Mouse (Mus musculus): ENCODE measurements around the gene Fam193a. TPM values are rescaled to one million over a fixed set of nuclear protein-coding genes. Genes with fewer than 3 reads are reported as not detected.

Fam193a gene
- total RNA-seq, 2 experiments from 2014 or later: 41.3 to 42.7 TPM

GRCm38 (mm10) chr5:34523958-34524485 is 154.3 kb downstream of the Fam193a start:
- DNase-seq: no peak

- DNase-seq: no peak
These were observed 154.8 kb downstream of the Fam193a start for GRCm38 (mm10) chr5:34524511-34524910.

- DNase-seq: peak; percentile 85 to 86
These were observed 156.1 kb downstream of the Fam193a start, which contains the start of gene Sh3bp2 for GRCm38 (mm10) chr5:34525663-34526476. Gene Sh3bp2, plus strand, starts transcription at chr5:34525838.

- DNase-seq: no peak
These were observed 156.7 kb downstream of the Fam193a start for GRCm38 (mm10) chr5:34526477-34526775.

- no peak for DNase-seq
These were observed 157.6 kb downstream of the Fam193a start for GRCm38 (mm10) chr5:34527352-34527751.

- DNase-seq: no peak
These were observed 159.0 kb downstream of the Fam193a start for GRCm38 (mm10) chr5:34528724-34529123.

- no peak for DNase-seq
These were observed 160.4 kb downstream of the Fam193a start for GRCm38 (mm10) chr5:34530116-34530515.

- no peak for DNase-seq
These were observed 161.0 kb downstream of the Fam193a start for GRCm38 (mm10) chr5:34530687-34531086.

- no peak for DNase-seq
These were observed 163.3 kb downstream of the Fam193a start for GRCm38 (mm10) chr5:34533066-34533465.

GRCm38 (mm10) chr5:34533820-34534219 is 164.1 kb downstream of the Fam193a start:
- peak in 1 of 2 experiments; percentile 44 for DNase-seq

GRCm38 (mm10) chr5:34534776-34535581 is 165.2 kb downstream of the Fam193a start:
- DNase-seq: no peak

- DNase-seq: no peak
These were observed 166.1 kb downstream of the Fam193a start for GRCm38 (mm10) chr5:34535831-34536230.

Other genes starting within 250 kb of the Fam193a start
- under 1 TPM; 0.71 to 0.92 TPM for gene Poln, start 200.5 kb upstream of the Fam193a start, total RNA-seq (2021)
- 1 to 10 TPM; 6.3 to 6.4 TPM for gene Haus3, start 200.4 kb upstream of the Fam193a start, total RNA-seq (2021)
- gene Mxd4, start 182.2 kb upstream of the Fam193a start, total RNA-seq (2021): 10 to 100 TPM; 86.7 to 99.5 TPM
- 10 to 100 TPM; 32.0 to 33.1 TPM for gene Zfyve28, start 81.5 kb upstream of the Fam193a start, total RNA-seq (2021)
- gene Cfap99, start 81.3 kb upstream of the Fam193a start, total RNA-seq (2021): under 1 TPM; 0.32 to 0.40 TPM
- 10 to 100 TPM; 84.8 to 85.9 TPM for gene Rnf4, start 33.6 kb upstream of the Fam193a start, total RNA-seq (2021)
- gene Tnip2, start 144.1 kb downstream of the Fam193a start, total RNA-seq (2021): 10 to 100 TPM; 22.5 to 26.3 TPM
- gene Sh3bp2, start 155.9 kb downstream of the Fam193a start, total RNA-seq (2021): 1 to 10 TPM; 3.2 to 4.5 TPM
- gene Add1, start 203.7 kb downstream of the Fam193a start, total RNA-seq (2021): 100 to 1,000 TPM; 441 to 450 TPM